In genomic region chr2:174439450-174439838, GRCm38 (mm10) we compare ENCODE assay signal across 9 mouse cellular contexts. TPM values are rescaled to one million over a fixed set of nuclear protein-coding genes. Genes with fewer than 3 reads are reported as not detected.
A peak's percentile ranks its signal among the peaks of the same experiment; 100 is the strongest.
DNase-seq lines count a peak whose midpoint lies in the region; ATAC-seq lines count a peak whose summit lies in the region.
"Had no signal": no experiment of that assay in that cellular context is flagged by ENCODE, and none has a peak within 500 bp of the region (broad histone marks: within the 10 kb centered on the region; RNA-seq: fewer than 3 reads in every experiment).

No protein-coding gene starts in this region.

- H3K9me3 ChIP-seq in forebrain, embryonic 15.5 days, result no peaks in the 10 kb centered on the region
- no peaks in the 10 kb centered on the region for H3K9me3 ChIP-seq in liver, embryonic 12.5 days (replicated peaks)
- no peaks in the 10 kb centered on the region for H3K9me3 ChIP-seq in neural tube, embryonic 13.5 days

- WGBS in forebrain, embryonic 15.5 days, result 52% methylated on average over 5 of the region's 5 CpGs
- WGBS in liver, embryonic 12.5 days (ENCODE audit: insufficient replicate concordance), result 25% methylated on average over 5 of the region's 5 CpGs
- 44% methylated on average over 5 of the region's 5 CpGs for WGBS in neural tube, embryonic 13.5 days

- DNase-seq in layer of hippocampus, adult 9-11 months, result peak; percentile 75
- DNase-seq in layer of hippocampus, postnatal 14 days (ENCODE audit: low spot score in 2 of 2), result no peak
- no peak for DNase-seq in right cerebral cortex, postnatal 14 days
- DNase-seq in right cerebral cortex, postnatal 10 days (ENCODE audit: low spot score in 2 of 2), result no peak
- no peak for DNase-seq in frontal cortex, postnatal 14 days (ENCODE audit: low spot score in 2 of 2)

- no peak for ATAC-seq in forebrain, embryonic 15.5 days (replicated peaks)
- no peak for ATAC-seq in liver, embryonic 12.5 days
- ATAC-seq in neural tube, embryonic 13.5 days (ENCODE audit: low read depth), result no peak
- ATAC-seq: Patski had no signal

- peak overlapping the region; percentile 62; the same call in 1 of the 2 replicates for H3K9ac ChIP-seq in forebrain, embryonic 15.5 days (replicated peaks)
- 0 out of 2 replicates have a peak overlapping the region, but pooled peaks have one; percentile 74 for H3K9ac ChIP-seq in liver, embryonic 12.5 days
- H3K9ac ChIP-seq in neural tube, embryonic 13.5 days, result 0 out of 2 replicates have a peak overlapping the region, but pooled peaks have one; percentile 71

- H3K27ac ChIP-seq in forebrain, embryonic 15.5 days (replicated peaks), result no peak overlapping the region
- H3K27ac ChIP-seq in liver, embryonic 12.5 days, result peak overlapping the region; percentile 41; the same call in 1 of the 2 replicates
- no peak overlapping the region for H3K27ac ChIP-seq in neural tube, embryonic 13.5 days (replicated peaks)

- no peaks in the 10 kb centered on the region; the same call in 1 of the 2 replicates for H3K36me3 ChIP-seq in forebrain, embryonic 15.5 days
- H3K36me3 ChIP-seq in liver, embryonic 12.5 days, result peaks cover 19% of the 10 kb centered on the region
- H3K36me3 ChIP-seq in neural tube, embryonic 13.5 days, result no peaks in the 10 kb centered on the region

- peak overlapping the region; percentile 71; the same call in 1 of the 2 replicates for H3K4me2 ChIP-seq in forebrain, embryonic 15.5 days (replicated peaks)
- peak overlapping the region; percentile 95 for H3K4me2 ChIP-seq in liver, embryonic 12.5 days
- peak overlapping the region; percentile 73 for H3K4me2 ChIP-seq in neural tube, embryonic 13.5 days

- peaks cover 20% of the 10 kb centered on the region for H3K4me1 ChIP-seq in forebrain, embryonic 15.5 days
- peaks cover 56% of the 10 kb centered on the region for H3K4me1 ChIP-seq in liver, embryonic 12.5 days
- peaks cover 21% of the 10 kb centered on the region for H3K4me1 ChIP-seq in neural tube, embryonic 13.5 days (replicated peaks)

- H3K27me3 ChIP-seq in forebrain, embryonic 15.5 days, result no peaks in the 10 kb centered on the region
- no peaks in the 10 kb centered on the region; the same call in 1 of the 2 replicates for H3K27me3 ChIP-seq in liver, embryonic 12.5 days (replicated peaks)
- no peaks in the 10 kb centered on the region for H3K27me3 ChIP-seq in neural tube, embryonic 13.5 days
- H3K27me3 ChIP-seq: Patski had no signal

- H3K4me3 ChIP-seq in forebrain, embryonic 15.5 days, result peak overlapping the region; percentile 70; the same call in 1 of the 2 replicates
- peak overlapping the region; percentile 69; the same call in 1 of the 2 replicates for H3K4me3 ChIP-seq in liver, embryonic 12.5 days
- no peak overlapping the region for H3K4me3 ChIP-seq in neural tube, embryonic 13.5 days

RNA-seq across cellular contexts. Expression of gene Ctsz, which starts 0.6 kb away (rescaled TPM):
- 10 to 100 TPM; 20.3 to 26.8 TPM for total RNA-seq in layer of hippocampus, postnatal 14 days (2021)
- 75.1 and 78.9 TPM in 2 replicates for polyA plus RNA-seq in forebrain, embryonic 15.5 days (2015; fragmentation: Nextera tagmentation; extraction: Ambion mirVana)
- 102 and 111 TPM in 2 replicates for polyA plus RNA-seq in liver, embryonic 12.5 days (2016; fragmentation: Nextera tagmentation; extraction: Ambion mirVana)
- polyA plus RNA-seq in neural tube, embryonic 13.5 days (2015; fragmentation: Nextera tagmentation; extraction: Ambion mirVana), result 89.8 and 93.7 TPM in 2 replicates

RNA-seq across cellular contexts. Expression of gene Tubb1, which starts 11.1 kb away (rescaled TPM):
- total RNA-seq in layer of hippocampus, postnatal 14 days (2021), result not detected
- polyA plus RNA-seq in forebrain, embryonic 15.5 days (2015; fragmentation: Nextera tagmentation; extraction: Ambion mirVana), result 0.59 and 0.91 TPM in 2 replicates
- 48.2 and 55.7 TPM in 2 replicates for polyA plus RNA-seq in liver, embryonic 12.5 days (2016; fragmentation: Nextera tagmentation; extraction: Ambion mirVana)
- polyA plus RNA-seq in neural tube, embryonic 13.5 days (2015; fragmentation: Nextera tagmentation; extraction: Ambion mirVana), result 1.3 and 2.2 TPM in 2 replicates
- polyA plus RNA-seq: Patski had no signal

RNA-seq across cellular contexts. Expression of gene Nelfcd, which starts 23.8 kb away (rescaled TPM):
- 10 to 100 TPM; 51.5 to 52.0 TPM for total RNA-seq in layer of hippocampus, postnatal 14 days (2021)
- polyA plus RNA-seq in forebrain, embryonic 15.5 days (2015; fragmentation: Nextera tagmentation; extraction: Ambion mirVana), result 110 and 112 TPM in 2 replicates
- 99.2 and 100 TPM in 2 replicates for polyA plus RNA-seq in liver, embryonic 12.5 days (2016; fragmentation: Nextera tagmentation; extraction: Ambion mirVana)
- polyA plus RNA-seq in neural tube, embryonic 13.5 days (2015; fragmentation: Nextera tagmentation; extraction: Ambion mirVana), result 97.4 and 100 TPM in 2 replicates

RNA-seq across cellular contexts. Expression of gene Atp5e, which starts 24.5 kb away (rescaled TPM):
- 100 to 1,000 TPM; 339 TPM for total RNA-seq in layer of hippocampus, postnatal 14 days (2021)
- 668 and 672 TPM in 2 replicates for polyA plus RNA-seq in forebrain, embryonic 15.5 days (2015; fragmentation: Nextera tagmentation; extraction: Ambion mirVana)
- 514 and 545 TPM in 2 replicates for polyA plus RNA-seq in liver, embryonic 12.5 days (2016; fragmentation: Nextera tagmentation; extraction: Ambion mirVana)
- polyA plus RNA-seq in neural tube, embryonic 13.5 days (2015; fragmentation: Nextera tagmentation; extraction: Ambion mirVana), result 736 and 807 TPM in 2 replicates

RNA-seq across cellular contexts. Expression of gene Prelid3b, which starts 33.4 kb away (rescaled TPM):
- 10 to 100 TPM; 41.3 to 42.5 TPM for total RNA-seq in layer of hippocampus, postnatal 14 days (2021)
- 112 and 115 TPM in 2 replicates for polyA plus RNA-seq in forebrain, embryonic 15.5 days (2015; fragmentation: Nextera tagmentation; extraction: Ambion mirVana)
- polyA plus RNA-seq in liver, embryonic 12.5 days (2016; fragmentation: Nextera tagmentation; extraction: Ambion mirVana), result 113 and 115 TPM in 2 replicates
- polyA plus RNA-seq in neural tube, embryonic 13.5 days (2015; fragmentation: Nextera tagmentation; extraction: Ambion mirVana), result 103 and 107 TPM in 2 replicates

Comparison
In these comparisons a context has a peak if more than half of its experiments do, and no peak if none do; other contexts are left out.
1. RNA of gene Tubb1, which starts 11.1 kb away (polyA plus RNA-seq): 48.2 to 55.7 TPM in liver, embryonic 12.5 days; 1.3 to 2.2 TPM in neural tube, embryonic 13.5 days and 0.59 to 0.91 TPM in forebrain, embryonic 15.5 days; every median in the first group is over 10 times any median in the second.
2. Peak in every context shown above with its lines, with median percentiles within 50 percentile points of each other: H3K4me2 ChIP-seq and H3K9ac ChIP-seq.